Mouse (Mus musculus) adrenal gland, postnatal 14 days (tissue): ENCODE data around the gene Clic3. TPM values are rescaled to one million over a fixed set of nuclear protein-coding genes. Genes with fewer than 3 reads are reported as not detected.

Experiments
- DNase-seq: peaks from one replicate; pipeline ENCODE4 v3.0.0; 2021; ENCODE audit warnings: mixed read lengths
- total RNA-seq: library from RNA; stranded (reverse); gene quantifications from 2 replicates; pipeline ENCODE4 v1.2.3, GENCODE M21; 2021

The Clic3 gene
- total RNA-seq, 1 experiment from 2014 or later: 0.74 TPM

DNA sequence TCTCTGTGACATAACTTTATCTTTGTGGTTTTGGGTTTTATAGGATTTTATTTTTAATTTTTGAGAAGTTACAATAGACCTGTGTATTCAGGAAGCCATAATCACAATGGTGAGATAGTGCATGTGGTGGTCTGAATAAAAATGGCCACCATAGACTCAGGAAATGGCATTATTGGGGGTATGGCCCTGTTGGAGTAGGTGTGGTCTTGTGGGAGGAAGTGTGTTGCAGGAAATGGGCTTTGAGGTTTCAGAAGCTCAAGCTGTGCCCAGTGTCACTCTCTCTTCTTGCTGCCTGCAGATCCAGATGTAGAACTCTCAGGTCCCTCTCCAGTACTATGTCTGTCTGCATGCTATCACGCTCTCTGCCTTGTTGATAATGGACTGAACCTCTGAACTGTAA, 23.9 kb downstream of the Clic3 start:
- DNase-seq: no peak

DNA sequence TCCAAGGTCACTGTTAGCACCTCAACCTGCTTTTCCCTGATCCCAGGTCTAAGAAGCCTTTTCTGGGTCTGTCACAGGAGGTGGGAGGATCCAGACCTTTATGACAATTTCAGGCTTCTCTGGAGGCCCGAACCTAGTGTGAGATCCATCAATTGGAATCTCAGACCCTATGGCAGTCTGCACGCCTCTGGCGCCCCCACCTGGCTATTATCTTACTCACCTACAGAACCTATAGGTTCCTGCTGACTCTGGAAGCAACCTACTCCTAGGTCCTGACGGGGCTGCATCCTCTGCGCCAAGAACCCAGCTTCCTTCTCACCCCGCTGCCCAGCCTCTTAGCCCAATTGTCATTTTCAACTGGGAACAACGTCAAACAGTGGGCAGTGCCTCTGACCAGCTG, 26.3 kb downstream of the Clic3 start:
- peak; percentile 65 for DNase-seq

- no peak for DNase-seq
Observed at GRCm38 (mm10) chr2:25484901-25485647, 28.4 kb downstream of the Clic3 start.

DNA sequence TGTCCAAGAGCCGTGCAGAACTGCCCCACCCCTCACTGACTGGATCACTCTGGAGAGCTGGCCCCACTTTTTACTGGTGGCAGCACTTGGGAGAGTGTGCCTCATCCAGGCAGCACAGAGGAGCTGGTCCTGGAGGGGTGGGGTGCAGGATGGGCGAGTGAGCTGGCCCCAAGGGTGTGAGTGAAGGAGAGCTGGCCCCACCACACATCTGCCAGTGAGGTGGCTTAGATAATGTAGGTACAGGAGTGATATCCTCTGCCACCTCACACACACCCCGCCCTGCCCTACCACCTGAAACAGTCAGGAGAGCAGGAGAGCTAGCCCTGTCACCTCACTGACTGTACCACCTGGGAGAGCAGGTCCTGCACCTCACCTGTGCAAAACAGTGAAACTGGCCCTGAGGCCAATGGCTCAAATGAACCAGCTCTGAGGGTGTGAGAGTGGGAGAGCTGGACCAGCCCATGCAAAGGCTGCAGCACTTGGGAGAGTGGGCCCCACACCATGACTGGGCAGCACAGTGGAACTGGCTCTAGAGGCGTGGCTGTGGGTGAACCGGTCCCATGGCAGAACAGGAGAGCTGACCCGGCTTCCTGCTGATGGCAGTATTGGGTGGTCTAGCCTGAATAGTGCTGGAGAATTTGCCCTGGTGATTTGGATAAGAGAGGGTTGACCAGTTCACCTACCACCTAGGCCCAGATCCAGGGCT, 31.5 kb downstream of the Clic3 start:
- DNase-seq: no peak

DNA sequence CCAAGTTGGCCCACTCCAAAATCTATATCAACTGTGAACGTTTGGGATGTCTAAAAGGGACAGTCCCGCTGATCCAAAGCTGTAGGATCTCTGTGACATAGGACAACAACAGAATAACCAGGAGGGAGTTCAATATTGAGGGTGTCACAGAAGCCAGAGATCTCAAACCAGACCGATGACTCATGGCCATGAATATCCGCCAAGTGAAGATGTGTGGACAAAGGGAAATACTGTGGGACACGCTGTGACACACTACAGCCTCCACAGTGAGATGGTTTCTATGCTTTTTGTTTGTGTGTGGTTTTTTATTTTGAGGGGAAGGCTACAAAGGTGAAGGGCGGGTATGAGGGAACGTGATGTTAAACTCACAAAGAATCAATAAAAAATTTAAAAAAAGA, 32.0 kb downstream of the Clic3 start:
- DNase-seq: peak; percentile 55

GRCm38 (mm10) chr2:25492988-25493387, 36.4 kb downstream of the Clic3 start:
- DNase-seq: no peak

DNA sequence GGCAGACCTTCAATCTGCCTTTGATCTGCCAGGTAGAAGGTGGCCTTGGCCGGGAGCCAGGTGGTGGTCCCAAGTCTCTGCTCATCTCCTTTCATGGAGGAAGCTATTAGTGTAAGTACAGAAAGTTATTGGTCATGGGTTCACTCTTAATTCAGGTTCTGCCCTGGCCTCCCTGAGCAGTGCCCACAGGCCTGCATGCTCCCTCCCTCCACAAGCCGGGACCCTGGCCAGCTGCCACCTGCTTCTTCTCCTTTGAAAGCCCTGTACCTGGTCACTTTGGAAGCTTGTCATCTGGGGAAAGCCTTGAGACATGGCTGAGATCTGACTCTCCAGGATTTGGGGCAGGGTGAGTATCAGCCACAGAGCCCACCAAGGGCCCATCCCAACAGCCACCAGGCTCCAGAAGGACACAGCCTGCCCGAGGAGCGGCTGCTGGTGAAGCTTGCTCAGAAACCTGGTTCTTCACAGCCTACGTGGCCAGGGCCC, 36.9 kb downstream of the Clic3 start, which contains the start of gene Lcn12:
Lcn12 (minus strand) TSS at position 436 of the 486 bp plus-strand sequence.
- DNase-seq: no peak

- DNase-seq: no peak
Observed at GRCm38 (mm10) chr2:25496462-25496861, 39.8 kb downstream of the Clic3 start.

DNA sequence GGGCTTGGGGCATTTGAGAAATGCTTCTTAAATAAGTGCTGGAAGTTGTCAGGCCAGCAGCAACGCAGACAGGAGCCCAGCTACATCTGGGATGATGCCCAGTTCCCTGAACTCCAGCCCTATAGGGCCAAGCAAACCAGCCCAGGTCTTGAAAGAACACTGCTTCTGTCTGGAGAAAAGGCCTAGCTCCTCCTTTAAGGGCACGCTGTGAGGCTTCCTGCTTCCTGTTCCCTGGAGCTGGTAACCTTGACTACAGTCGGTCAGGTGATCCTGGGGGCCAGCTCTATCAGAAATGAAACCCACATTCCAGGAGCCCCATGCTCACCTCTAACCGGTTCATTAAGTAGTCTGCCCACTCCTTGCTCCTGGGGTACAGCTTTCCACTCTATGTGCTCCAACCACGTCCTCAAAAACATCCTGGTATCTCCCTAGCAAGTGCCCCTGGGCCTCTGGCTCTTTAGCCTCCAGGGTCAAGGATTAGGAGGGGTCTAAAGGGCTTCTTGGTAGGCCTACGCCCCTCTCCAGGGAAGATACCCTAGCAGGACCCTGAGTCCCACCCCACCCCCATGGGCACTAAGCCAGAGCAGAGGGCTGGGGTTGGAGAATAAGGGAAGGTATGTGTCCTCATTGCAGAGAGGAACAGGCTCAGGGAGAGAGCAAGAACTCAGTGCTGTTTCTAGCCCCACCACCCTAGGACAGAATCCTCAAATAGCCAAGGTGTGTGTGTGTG, 41.4 kb downstream of the Clic3 start:
- DNase-seq: no peak

DNA sequence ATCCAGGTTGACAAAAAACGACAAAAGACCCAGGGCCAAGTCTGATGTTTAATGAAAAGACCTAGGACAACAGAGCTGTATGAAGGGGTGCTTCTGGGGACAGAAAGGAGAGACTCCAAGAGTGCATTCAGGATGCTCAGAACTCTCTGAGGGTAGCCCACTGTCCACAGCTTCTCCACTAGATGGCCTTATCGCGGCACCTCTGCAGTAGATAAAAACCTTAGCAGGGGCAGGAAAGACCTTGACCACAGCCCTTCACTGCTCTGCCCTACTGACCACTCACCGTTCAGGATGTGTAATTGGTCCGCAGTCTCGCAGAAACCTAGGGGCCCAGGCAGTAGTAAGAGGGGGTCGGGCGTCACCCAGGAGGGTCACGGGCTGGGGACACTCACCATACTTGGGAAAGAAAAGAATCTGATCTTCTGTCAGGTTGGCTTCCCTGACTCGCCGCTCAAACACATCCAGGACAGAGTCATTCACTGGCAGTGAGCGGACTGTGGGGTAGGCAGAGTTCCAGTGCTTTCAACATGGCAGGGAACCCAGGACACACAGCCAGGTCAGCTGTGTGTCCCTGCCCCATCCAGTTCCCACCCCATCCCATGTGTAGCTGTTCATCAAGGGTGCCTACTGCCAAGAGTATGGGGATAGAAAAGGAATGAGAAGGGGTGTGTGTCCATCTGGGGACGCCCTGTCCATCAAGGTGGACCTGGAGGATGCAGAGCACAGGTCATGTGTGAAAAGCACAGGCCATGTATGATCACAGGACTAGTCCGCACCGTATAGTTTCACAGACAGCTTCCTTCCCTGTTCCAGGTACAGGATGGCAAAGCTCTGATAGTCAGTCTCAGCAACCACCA, 42.2 kb downstream of the Clic3 start:
- peak; percentile 37 for DNase-seq

GRCm38 (mm10) chr2:25500071-25500575, 43.5 kb downstream of the Clic3 start:
- DNase-seq: no peak

DNA sequence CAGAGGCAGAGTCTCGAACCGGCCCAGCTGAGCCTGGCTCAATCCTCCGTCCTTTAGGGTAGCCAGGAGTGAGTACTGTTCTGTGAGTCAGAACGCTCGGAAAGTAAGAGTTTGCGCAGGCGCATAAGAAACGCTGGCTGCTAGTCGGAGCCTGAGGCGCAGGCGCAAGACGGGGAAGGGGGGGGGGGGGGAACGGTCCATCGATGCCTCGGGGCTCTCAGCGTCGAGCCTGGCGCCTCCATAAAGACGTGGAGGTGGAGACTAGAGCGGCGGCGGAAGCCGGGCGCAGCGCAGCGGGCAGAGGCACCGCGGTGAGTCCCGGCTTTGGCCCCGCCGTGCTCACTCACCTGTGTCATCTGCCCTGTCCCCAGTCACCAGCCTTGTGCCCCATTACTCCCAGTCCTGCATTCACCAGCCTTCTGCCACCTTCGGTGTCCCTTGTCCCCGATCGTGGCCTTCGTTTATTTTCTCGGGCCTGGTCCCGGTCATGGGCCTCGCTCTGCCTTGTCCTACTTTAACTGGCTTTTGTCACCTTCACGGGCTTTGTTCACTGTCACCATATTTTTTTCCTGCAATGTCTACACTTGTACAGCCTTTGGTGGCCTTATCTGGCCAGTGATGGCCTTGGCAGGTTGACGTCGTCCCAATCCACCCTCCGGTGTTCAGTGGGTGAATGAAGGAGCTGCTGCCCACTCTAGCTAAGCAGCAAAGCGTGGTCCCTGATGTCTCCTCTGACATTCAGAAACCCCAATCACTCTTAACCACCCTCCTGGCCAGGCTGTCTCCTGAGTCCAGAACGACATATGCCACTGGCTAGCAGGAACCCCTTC, 44.2 kb downstream of the Clic3 start, which contains the start of gene Fbxw5:
Fbxw5 (plus strand) TSS at position 175 of the 830 bp plus-strand sequence.
- peak; percentile 93 for DNase-seq

DNA sequence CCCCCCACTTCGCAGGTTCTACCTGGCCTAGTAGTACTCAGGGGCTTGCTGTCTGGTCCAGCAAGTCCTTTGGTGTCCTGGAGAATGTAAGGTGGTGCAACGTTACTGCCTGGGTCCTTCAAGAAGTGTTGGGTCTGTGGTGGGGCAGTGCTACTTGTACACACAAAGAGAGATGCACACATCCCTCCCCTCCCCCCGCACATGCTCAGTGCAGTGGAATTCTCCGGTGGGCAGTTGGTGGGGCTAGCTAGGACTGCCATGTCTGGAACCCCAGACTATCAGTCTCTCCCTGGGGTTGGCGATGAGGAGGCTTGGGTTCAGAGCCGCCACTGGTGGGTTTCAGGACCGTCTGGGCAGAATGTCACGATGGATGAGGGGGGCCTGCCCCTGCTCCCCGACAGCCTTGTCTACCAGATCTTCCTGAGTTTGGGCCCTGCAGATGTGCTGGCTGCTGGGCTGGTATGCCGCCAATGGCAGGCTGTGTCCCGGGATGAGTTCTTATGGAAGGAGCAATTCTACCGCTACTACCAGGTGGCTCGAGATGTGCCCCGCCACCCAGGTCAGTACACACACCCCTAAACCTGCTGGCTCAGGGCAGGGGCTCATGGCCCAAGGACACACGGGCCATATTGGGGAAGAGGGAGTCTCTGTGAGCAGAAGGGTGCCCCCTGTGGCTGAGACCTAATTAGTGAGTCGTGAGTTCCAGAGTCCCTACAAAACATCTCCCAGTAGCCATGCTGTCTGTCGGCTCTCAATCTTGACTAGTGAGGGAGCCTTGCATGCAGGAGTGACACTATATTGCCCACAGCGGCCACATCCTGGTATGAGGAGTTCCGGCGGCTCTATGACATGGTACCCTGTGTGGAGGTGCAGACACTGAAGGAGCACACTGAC, 45.2 kb downstream of the Clic3 start, which contains the start of gene C8g:
C8g (minus strand) TSS at position 127 of the 894 bp plus-strand sequence.
- peak; percentile 38 for DNase-seq

GRCm38 (mm10) chr2:25502726-25503125, 46.1 kb downstream of the Clic3 start:
- no peak for DNase-seq

- no peak for DNase-seq
Observed at GRCm38 (mm10) chr2:25504538-25504937, 47.9 kb downstream of the Clic3 start.

DNA sequence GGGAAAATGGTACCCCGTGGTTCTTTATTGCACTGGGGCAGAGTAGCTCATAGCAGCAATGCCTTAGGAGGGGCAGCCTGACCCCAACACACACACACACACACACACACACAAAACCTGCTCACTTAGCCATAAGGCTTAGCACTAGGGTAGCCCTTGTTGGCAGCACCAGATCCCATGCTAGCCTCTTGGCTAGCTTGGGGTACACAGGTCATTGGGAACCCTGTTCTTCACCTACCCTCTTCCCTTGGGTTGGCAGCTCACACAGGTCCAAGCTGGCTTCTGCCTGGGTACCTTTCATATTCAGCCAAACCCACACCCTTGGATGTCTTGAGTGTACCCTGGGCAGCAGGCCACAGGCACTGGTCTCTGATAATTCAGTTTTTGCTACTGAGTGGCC, 48.4 kb downstream of the Clic3 start:
- DNase-seq: no peak

DNA sequence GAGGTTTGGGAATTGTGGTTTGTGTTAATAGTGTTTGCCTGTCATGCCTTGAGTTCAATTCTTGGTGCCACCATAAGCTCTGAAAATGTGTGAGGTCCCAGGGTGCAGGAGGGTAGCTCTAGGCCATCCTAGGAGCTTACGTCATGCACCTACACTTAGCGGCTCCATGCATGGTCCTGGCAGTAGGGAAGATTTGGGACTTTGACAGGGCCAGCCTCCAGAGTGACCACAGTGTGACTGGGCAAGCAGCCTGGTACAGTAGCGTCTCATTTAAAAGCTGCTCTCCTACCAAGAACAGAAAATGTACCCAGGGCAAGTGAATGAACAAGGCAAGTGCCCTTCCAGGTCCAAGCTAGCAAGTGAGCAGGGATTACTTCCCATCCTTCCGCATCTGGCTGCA, 49.2 kb downstream of the Clic3 start:
- DNase-seq: no peak

DNA sequence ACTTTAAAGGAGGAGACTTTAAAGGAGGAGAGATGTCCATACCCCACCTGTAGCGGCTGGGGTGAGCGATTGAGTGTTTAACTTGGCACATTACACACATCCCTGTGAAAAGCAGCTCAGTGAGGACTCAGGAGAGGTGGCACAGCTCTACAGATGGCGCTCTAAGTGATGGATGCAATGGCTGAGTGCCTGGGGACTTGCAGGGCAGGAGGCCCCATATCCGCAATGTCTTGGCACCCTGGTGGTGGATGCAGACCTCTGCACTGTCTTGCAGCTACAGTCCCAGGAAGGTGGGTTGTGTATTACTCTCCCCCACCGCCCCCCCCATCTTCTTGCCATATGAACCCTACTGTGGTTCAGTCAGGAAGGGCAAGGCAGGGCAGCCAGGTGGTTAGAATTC, 50.3 kb downstream of the Clic3 start:
- peak; percentile 54 for DNase-seq
